Mouse (Mus musculus) lung, adult 2 months (tissue): Measurements from ENCODE around the gene Tenm4.

ENCODE experiments used
- CTCF ChIP-seq: fragments of 200-500 bp; IDR thresholded peaks from 2 replicates; pipeline ENCODE4 v1.5.1; 2011; ENCODE audit warnings: mild to moderate bottlenecking, low read length, control low read depth; ENCODE audit not compliant: insufficient read depth
- POLR2A ChIP-seq: fragments of 200-500 bp; IDR thresholded peaks from 2 replicates; pipeline ENCODE4 v1.6.1; 2011; ENCODE audit warnings: low read depth, mild to moderate bottlenecking, control low read depth, low read length, borderline replicate concordance; ENCODE audit errors: extremely low read depth

DNA sequence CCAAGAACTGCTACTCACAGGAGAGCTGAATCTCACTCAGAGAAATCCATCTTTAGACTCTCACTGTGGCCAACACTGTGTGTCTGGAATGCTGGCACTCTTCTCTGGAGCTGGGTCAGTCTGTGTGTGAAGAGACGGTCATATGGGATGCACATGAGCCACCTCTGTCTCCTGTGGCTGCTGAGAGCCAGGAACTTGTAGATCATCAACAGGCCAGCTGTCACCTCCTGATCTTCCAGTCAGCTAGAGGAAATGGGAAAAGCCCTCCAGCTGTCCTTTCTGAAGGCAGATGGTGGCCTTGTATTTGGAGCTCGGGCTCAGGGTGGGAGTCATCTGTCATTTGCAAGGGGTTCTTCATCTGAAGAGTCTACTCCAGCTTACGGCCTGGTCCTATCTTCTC is 249.0 kb downstream of the Tenm4 start:
- TF ChIP-seq CTCF (no peak), POLR2A (no peak)
